Mouse (Mus musculus) erythroblast, embryonic 14.5 days (primary cell): ENCODE results near the gene Ccdc158.

Source experiments
- GATA1 ChIP-seq: IDR thresholded peaks from 2 replicates; pipeline ENCODE4 v1.6.1; 2012; ENCODE audit warnings: low read length, inconsistent platforms, mixed read lengths
- TAL1 ChIP-seq: IDR thresholded peaks from 3 replicates; pipeline ENCODE4 v1.6.1; 2012; ENCODE audit warnings: low read length, inconsistent platforms, mixed read lengths

- no peak for TF ChIP-seq GATA1
- no peak for TF ChIP-seq TAL1
These were observed 40.8 kb upstream of the Ccdc158 start for GRCm38 (mm10) chr5:92715890-92716289.
